Mouse (Mus musculus) hindbrain, postnatal 0 days (tissue): Measurements from ENCODE around the gene Gm20388. TPM values are rescaled to one million over a fixed set of nuclear protein-coding genes. Genes with fewer than 3 reads are reported as not detected.

Source experiments
- ATAC-seq: fragments of 200-750 bp; cut with Nextera tagmentation; 2 replicates; pipeline ENCODE4 v1.8.0; 2017; ENCODE audit warnings: mild to moderate bottlenecking, moderate TSS enrichment, moderate library complexity
- DNase-seq: peaks from one replicate; pipeline ENCODE4 v3.0.0-alpha.2; 2015; ENCODE audit warnings: low spot score
- H3K27ac ChIP-seq: fragments of 300-500 bp; sonication (generic); 2 replicates; pipeline ENCODE4 v1.5.1; 2014; ENCODE audit warnings: mild to moderate bottlenecking
- H3K27me3 ChIP-seq: fragments of 300-500 bp; sonication (generic); 2 replicates; pipeline ENCODE4 v1.6.1; 2014; ENCODE audit warnings: low read length, mixed read lengths; ENCODE audit not compliant: insufficient read depth
- H3K36me3 ChIP-seq: fragments of 300-500 bp; sonication (generic); 2 replicates; pipeline ENCODE4 v1.6.1; 2014; ENCODE audit warnings: low read length, mixed read lengths; ENCODE audit not compliant: insufficient read depth
- H3K4me1 ChIP-seq: fragments of 300-500 bp; sonication (generic); 2 replicates; pipeline ENCODE4 v1.6.1; 2014; ENCODE audit warnings: antibody characterized with exemption, low read length, mixed read lengths; ENCODE audit not compliant: insufficient read depth
- H3K4me2 ChIP-seq: fragments of 300-500 bp; sonication (generic); 2 replicates; pipeline ENCODE4 v1.6.1; 2014; ENCODE audit warnings: low read depth, mild to moderate bottlenecking, low read length, moderate library complexity, mixed read lengths
- H3K4me3 ChIP-seq: fragments of 300-500 bp; sonication (generic); 2 replicates; pipeline ENCODE4 v1.5.1; 2014; ENCODE audit warnings: low read length
- H3K9ac ChIP-seq: fragments of 300-500 bp; sonication (generic); replicated peaks from 2 replicates; pipeline ENCODE4 v1.6.1; 2014; ENCODE audit warnings: mild to moderate bottlenecking, low read length, moderate library complexity, mixed read lengths
- H3K9me3 ChIP-seq: fragments of 300-500 bp; sonication (generic); 2 replicates; pipeline ENCODE4 v1.6.1; 2016; ENCODE audit warnings: low read length, mixed read lengths
- CTCF ChIP-seq: IDR thresholded peaks from 2 replicates; pipeline ENCODE4 v1.5.1; 2016; ENCODE audit warnings: antibody characterized with exemption, control low read depth, low read depth
- WGBS: fragments of 180-500 bp; shearing (Covaris S2); extraction: QIAGEN DNeasy Blood & Tissue Kit; methylation state at CpG from one replicate; pipeline ENCODE4 v1.1.7; 2014; 5-methylcytosine and 5-hydroxymethylcytosine counted together
- polyA plus RNA-seq: library from polyadenylated mRNA; unstranded; fragments of >200 nt; fragmentation: Nextera tagmentation; extraction: Ambion mirVana; gene quantifications from 2 replicates; pipeline ENCODE4 v1.2.1, GENCODE M21; 2015
- total RNA-seq: library from RNA; depleted of rRNA; stranded (reverse); fragments of >200 nt; gene quantifications from 2 replicates; pipeline ENCODE4 v1.2.3, GENCODE M21; 2014

The Gm20388 gene
- total and polyA plus RNA-seq, 2 experiments from 2014 or later: 71.3 TPM; not detected in 1

GRCm38 (mm10) chr8:123700399-123701070 is 3789.9 kb downstream of the Gm20388 start:
- DNase-seq: no peak
- no peak for TF ChIP-seq CTCF
- 64% methylated on average over 12 of the region's 12 CpGs for WGBS
- Histone ChIP-seq H3K9ac (no peak overlapping the region), H3K27ac (no peak overlapping the region), H3K4me1 (peaks cover 4% of the 10 kb centered on the region; the same call in 1 of the 2 replicates), H3K36me3 (no peaks in the 10 kb centered on the region), H3K27me3 (no peaks in the 10 kb centered on the region), H3K4me2 (no peak overlapping the region), H3K4me3 (no peak overlapping the region), H3K9me3 (no peaks in the 10 kb centered on the region)
- ATAC-seq: no peak

- H3K27me3 ChIP-seq: no peaks in the 10 kb centered on the region
- H3K36me3 ChIP-seq: no peaks in the 10 kb centered on the region
- no peak for TF ChIP-seq CTCF
- H3K4me2 ChIP-seq: no peak overlapping the region
- no peaks in the 10 kb centered on the region for H3K9me3 ChIP-seq
- H3K4me1 ChIP-seq: peaks cover 4% of the 10 kb centered on the region; the same call in 1 of the 2 replicates
- no peak overlapping the region for H3K27ac ChIP-seq
- no peak for DNase-seq
- H3K4me3 ChIP-seq: no peak overlapping the region
- 66% methylated on average over 15 of the region's 15 CpGs for WGBS
- H3K9ac ChIP-seq: no peak overlapping the region
- ATAC-seq: no peak
Observed at GRCm38 (mm10) chr8:123701952-123702587, 3791.4 kb downstream of the Gm20388 start.

- no peaks in the 10 kb centered on the region for H3K9me3 ChIP-seq
- ATAC-seq (no peak), DNase-seq (no peak)
- H3K4me1 ChIP-seq: peaks cover 4% of the 10 kb centered on the region; the same call in 1 of the 2 replicates
- 70% methylated on average over 5 of the region's 5 CpGs for WGBS
- H3K27me3 ChIP-seq: no peaks in the 10 kb centered on the region
- TF ChIP-seq CTCF: no peak
- H3K36me3 ChIP-seq: no peaks in the 10 kb centered on the region
- H3K9ac ChIP-seq: no peak overlapping the region
- H3K4me3 ChIP-seq: no peak overlapping the region
- no peak overlapping the region for H3K4me2 ChIP-seq
- no peak overlapping the region for H3K27ac ChIP-seq
Observed at GRCm38 (mm10) chr8:123705376-123705775, 3794.7 kb downstream of the Gm20388 start.

GRCm38 (mm10) chr8:123707137-123707536 is 3796.5 kb downstream of the Gm20388 start:
- ATAC-seq (no peak), DNase-seq (no peak)
- no peak overlapping the region for H3K9ac ChIP-seq
- H3K9me3 ChIP-seq: no peaks in the 10 kb centered on the region
- no peak overlapping the region for H3K27ac ChIP-seq
- H3K4me3 ChIP-seq: no peak overlapping the region
- no peaks in the 10 kb centered on the region for H3K36me3 ChIP-seq
- H3K27me3 ChIP-seq: no peaks in the 10 kb centered on the region
- WGBS: 89% methylated on average over 16 of the region's 16 CpGs
- no peak for TF ChIP-seq CTCF
- H3K4me1 ChIP-seq: peaks cover 3% of the 10 kb centered on the region; the same call in 1 of the 2 replicates
- no peak overlapping the region for H3K4me2 ChIP-seq

- TF ChIP-seq CTCF: no peak
- ATAC-seq (no peak), DNase-seq (no peak)
- no peaks in the 10 kb centered on the region for H3K36me3 ChIP-seq
- no peaks in the 10 kb centered on the region for H3K4me1 ChIP-seq
- no peak overlapping the region for H3K4me2 ChIP-seq
- 74% methylated on average over 8 of the region's 8 CpGs for WGBS
- H3K27ac ChIP-seq: no peak overlapping the region
- H3K4me3 ChIP-seq: no peak overlapping the region
- H3K9me3 ChIP-seq: no peaks in the 10 kb centered on the region
- H3K27me3 ChIP-seq: no peaks in the 10 kb centered on the region
- no peak overlapping the region for H3K9ac ChIP-seq
Observed at GRCm38 (mm10) chr8:123708729-123709128, 3798.1 kb downstream of the Gm20388 start.

GRCm38 (mm10) chr8:123710335-123710734 is 3799.7 kb downstream of the Gm20388 start:
- H3K4me2 ChIP-seq: no peak overlapping the region
- WGBS: 89% methylated on average over 5 of the region's 5 CpGs

GRCm38 (mm10) chr8:123714451-123714850 is 3803.8 kb downstream of the Gm20388 start:
- TF ChIP-seq CTCF: no peak

More at GRCm38 (mm10) chr8:123710335-123710734, 3799.7 kb downstream of the Gm20388 start:
- ATAC-seq (no peak), DNase-seq (no peak)
- no peak overlapping the region for H3K9ac ChIP-seq
- no peaks in the 10 kb centered on the region for H3K36me3 ChIP-seq
- TF ChIP-seq CTCF: no peak
- H3K27ac ChIP-seq: no peak overlapping the region
- no peaks in the 10 kb centered on the region for H3K4me1 ChIP-seq
- H3K9me3 ChIP-seq: no peaks in the 10 kb centered on the region
- no peaks in the 10 kb centered on the region for H3K27me3 ChIP-seq
- H3K4me3 ChIP-seq: no peak overlapping the region

More at GRCm38 (mm10) chr8:123714451-123714850, 3803.8 kb downstream of the Gm20388 start:
- Histone ChIP-seq H3K9me3 (no peaks in the 10 kb centered on the region), H3K4me3 (no peak overlapping the region), H3K27ac (no peak overlapping the region), H3K4me2 (no peak overlapping the region), H3K9ac (no peak overlapping the region), H3K27me3 (no peaks in the 10 kb centered on the region), H3K36me3 (no peaks in the 10 kb centered on the region), H3K4me1 (0 out of 2 replicates have a peak, but pooled peaks cover 7% of the 10 kb centered on the region)
- ATAC-seq (no peak), DNase-seq (no peak)
- WGBS: 85% methylated on average over 5 of the region's 5 CpGs
